12 mouse cellular contexts compared by ENCODE assay signal in the genomic region with DNA sequence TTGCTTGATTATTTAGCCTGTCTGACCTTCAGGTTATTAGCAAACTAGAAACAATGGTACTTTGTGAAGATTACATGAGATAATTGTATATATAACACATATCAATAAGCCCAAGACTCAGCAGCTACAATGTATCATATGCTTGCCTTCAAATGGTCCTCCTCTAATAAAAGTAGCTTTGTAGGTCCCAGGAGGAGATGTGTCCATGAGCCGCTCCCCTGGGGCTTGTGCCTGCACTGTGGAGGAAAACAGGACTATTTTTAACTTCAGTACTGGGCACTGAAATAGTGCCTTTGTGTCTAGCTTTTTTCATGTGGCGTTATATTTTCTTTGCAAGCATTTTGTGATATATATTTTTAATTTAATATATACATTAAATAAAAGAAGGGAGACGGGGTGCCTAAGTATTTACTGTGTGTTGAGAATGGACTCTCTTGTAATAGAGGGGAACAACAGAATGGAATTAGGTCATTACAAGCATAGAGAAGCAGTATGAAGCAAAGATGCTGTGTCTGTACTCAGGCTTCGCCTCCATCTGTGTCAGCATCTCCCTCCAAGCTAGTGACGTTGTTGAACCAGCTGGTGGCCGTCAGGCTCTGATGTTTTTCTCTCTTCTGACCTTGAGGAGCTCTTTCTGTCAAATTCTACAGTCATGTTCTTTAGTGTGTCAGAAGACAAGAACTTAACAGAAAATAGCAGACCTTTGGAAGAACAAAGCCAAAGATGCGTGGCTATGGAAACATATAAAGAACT. TPM values are rescaled to one million over a fixed set of nuclear protein-coding genes. Genes with fewer than 3 reads are reported as not detected.
DNase-seq lines count a peak whose midpoint lies in the region; ATAC-seq lines count a peak whose summit lies in the region.
"Had no signal": no experiment of that assay in that cellular context is flagged by ENCODE, and none has a peak within 500 bp of the region (broad histone marks: within the 10 kb centered on the region; RNA-seq: fewer than 3 reads in every experiment).

No protein-coding gene starts in this region.

- peaks cover 3% of the 10 kb centered on the region; the same call in 1 of the 2 replicates for H3K27me3 ChIP-seq in forebrain, embryonic 14.5 days (replicated peaks; ENCODE audit: control insufficient read depth, insufficient read depth, low read length)
- no peaks in the 10 kb centered on the region for H3K27me3 ChIP-seq in forebrain, embryonic 10.5 days (ENCODE audit: poor library complexity, severe bottlenecking)
- no peaks in the 10 kb centered on the region for H3K27me3 ChIP-seq in limb, embryonic 10.5 days (ENCODE audit: low read depth, poor library complexity, severe bottlenecking)
- H3K27me3 ChIP-seq in forebrain, embryonic 15.5 days: no peaks in the 10 kb centered on the region
- H3K27me3 ChIP-seq: embryonic facial prominence, embryonic 15.5 days; neural tube, embryonic 12.5 days had no signal

- H3K4me1 ChIP-seq in forebrain, embryonic 14.5 days (ENCODE audit: control insufficient read depth, insufficient read depth, low read length): no peaks in the 10 kb centered on the region
- H3K4me1 ChIP-seq in forebrain, embryonic 10.5 days: no peaks in the 10 kb centered on the region
- H3K4me1 ChIP-seq in limb, embryonic 10.5 days: no peaks in the 10 kb centered on the region
- H3K4me1 ChIP-seq in forebrain, embryonic 15.5 days: no peaks in the 10 kb centered on the region
- H3K4me1 ChIP-seq: embryonic facial prominence, embryonic 15.5 days; neural tube, embryonic 12.5 days had no signal

- no peak overlapping the region for H3K4me2 ChIP-seq in forebrain, embryonic 14.5 days (ENCODE audit: low read length)
- H3K4me2 ChIP-seq in forebrain, embryonic 15.5 days (replicated peaks): no peak overlapping the region
- H3K4me2 ChIP-seq: embryonic facial prominence, embryonic 15.5 days; neural tube, embryonic 12.5 days had no signal

- DNase-seq in forebrain, embryonic 14.5 days (ENCODE audit: low spot score): peak; percentile 16
- no peak for DNase-seq in forebrain, embryonic 10.5 days (ENCODE audit: extremely low spot score, low spot score)
- DNase-seq in layer of hippocampus, adult 18-20 months (ENCODE audit: low spot score in 2 of 2): peak; percentile 30 to 69
- DNase-seq in layer of hippocampus, adult 9-10 months (ENCODE audit: low spot score): no peak
- peak; percentile 38 to 40 for DNase-seq in cerebellum, postnatal 10 days
- DNase-seq in lung, postnatal 14 days: peak; percentile 55
- no peak for DNase-seq in limb, embryonic 10.5 days (ENCODE audit: low spot score)
- DNase-seq: thymus, adult 2 months had no signal

- no peak for ATAC-seq in forebrain, embryonic 14.5 days
- no peak for ATAC-seq in forebrain, embryonic 15.5 days (replicated peaks)
- ATAC-seq: inflammation-experienced regulatory T-cells, adult 6 months had no signal

- no peaks in the 10 kb centered on the region for H3K36me3 ChIP-seq in forebrain, embryonic 14.5 days (ENCODE audit: control insufficient read depth, insufficient read depth, low read length)
- H3K36me3 ChIP-seq in forebrain, embryonic 10.5 days (replicated peaks): no peaks in the 10 kb centered on the region
- H3K36me3 ChIP-seq in limb, embryonic 10.5 days: no peaks in the 10 kb centered on the region
- H3K36me3 ChIP-seq in forebrain, embryonic 15.5 days: no peaks in the 10 kb centered on the region
- H3K36me3 ChIP-seq: embryonic facial prominence, embryonic 15.5 days; neural tube, embryonic 12.5 days had no signal

- no peaks in the 10 kb centered on the region for H3K9me3 ChIP-seq in forebrain, embryonic 14.5 days (replicated peaks; ENCODE audit: control insufficient read depth, low read length)
- H3K9me3 ChIP-seq in forebrain, embryonic 10.5 days: no peaks in the 10 kb centered on the region; the same call in 1 of the 2 replicates
- no peaks in the 10 kb centered on the region for H3K9me3 ChIP-seq in limb, embryonic 10.5 days (replicated peaks)
- H3K9me3 ChIP-seq in forebrain, embryonic 15.5 days: no peaks in the 10 kb centered on the region
- H3K9me3 ChIP-seq: embryonic facial prominence, embryonic 15.5 days; neural tube, embryonic 12.5 days had no signal

- H3K4me3 ChIP-seq in forebrain, embryonic 14.5 days (ENCODE audit: low read depth, low read length): no peak overlapping the region
- H3K4me3 ChIP-seq in forebrain, embryonic 10.5 days: no peak overlapping the region
- no peak overlapping the region for H3K4me3 ChIP-seq in limb, embryonic 10.5 days
- no peak overlapping the region for H3K4me3 ChIP-seq in forebrain, embryonic 15.5 days
- H3K4me3 ChIP-seq: embryonic facial prominence, embryonic 15.5 days; neural tube, embryonic 12.5 days had no signal

- H3K9ac ChIP-seq in forebrain, embryonic 14.5 days (ENCODE audit: low read length): no peak overlapping the region
- H3K9ac ChIP-seq in forebrain, embryonic 15.5 days (replicated peaks): no peak overlapping the region
- H3K9ac ChIP-seq: embryonic facial prominence, embryonic 15.5 days; neural tube, embryonic 12.5 days had no signal

- H3K27ac ChIP-seq in forebrain, embryonic 14.5 days (ENCODE audit: low read depth, low read length): no peak overlapping the region
- no peak overlapping the region for H3K27ac ChIP-seq in forebrain, embryonic 10.5 days
- no peak overlapping the region for H3K27ac ChIP-seq in limb, embryonic 10.5 days
- H3K27ac ChIP-seq in forebrain, embryonic 15.5 days (replicated peaks): no peak overlapping the region
- H3K27ac ChIP-seq: embryonic facial prominence, embryonic 15.5 days; neural tube, embryonic 12.5 days had no signal

- WGBS in forebrain, embryonic 14.5 days: 67% methylated on average over 7 of the region's 7 CpGs
- WGBS in forebrain, embryonic 10.5 days: 82% methylated on average over 7 of the region's 7 CpGs
- WGBS in limb, embryonic 10.5 days: 80% methylated on average over 7 of the region's 7 CpGs
- 69% methylated on average over 7 of the region's 7 CpGs for WGBS in forebrain, embryonic 15.5 days

RNA-seq across cellular contexts. Expression of gene Ndufb3, which starts 36.0 kb away (rescaled TPM):
- polyA plus RNA-seq in forebrain, embryonic 14.5 days (2014; fragmentation: Nextera tagmentation; extraction: Ambion mirVana): 175 and 197 TPM in 2 replicates
- 135 and 138 TPM in 2 replicates for polyA plus RNA-seq in forebrain, embryonic 10.5 days (2016; fragmentation: Nextera tagmentation; extraction: Ambion mirVana)
- total RNA-seq in layer of hippocampus, adult 18-20 months (2021): 100 to 1,000 TPM; 117 to 121 TPM
- 140 and 144 TPM in 2 replicates for polyA plus RNA-seq in limb, embryonic 10.5 days (2016; fragmentation: Nextera tagmentation; extraction: Ambion mirVana)
- 168 and 183 TPM in 2 replicates for polyA plus RNA-seq in forebrain, embryonic 15.5 days (2015; fragmentation: Nextera tagmentation; extraction: Ambion mirVana)

RNA-seq across cellular contexts. Expression of gene Fam126b, which starts 36.0 kb away (rescaled TPM):
- polyA plus RNA-seq in forebrain, embryonic 14.5 days (2014; fragmentation: Nextera tagmentation; extraction: Ambion mirVana): 10.5 and 14.4 TPM in 2 replicates
- polyA plus RNA-seq in forebrain, embryonic 10.5 days (2016; fragmentation: Nextera tagmentation; extraction: Ambion mirVana): 4.1 and 6.4 TPM in 2 replicates
- total RNA-seq in layer of hippocampus, adult 18-20 months (2021): 100 to 1,000 TPM; 132 to 154 TPM
- 4.8 and 6.0 TPM in 2 replicates for polyA plus RNA-seq in limb, embryonic 10.5 days (2016; fragmentation: Nextera tagmentation; extraction: Ambion mirVana)
- 13.2 and 13.7 TPM in 2 replicates for polyA plus RNA-seq in forebrain, embryonic 15.5 days (2015; fragmentation: Nextera tagmentation; extraction: Ambion mirVana)

Comparison
In these comparisons a context has a peak if more than half of its experiments do, and no peak if none do; other contexts are left out.
1. DNase-seq: peak in forebrain, embryonic 14.5 days (single experiment), layer of hippocampus, adult 18-20 months (2 of 2), cerebellum, postnatal 10 days (2 of 2) and lung, postnatal 14 days (single experiment); none in forebrain, embryonic 10.5 days (single experiment), layer of hippocampus, adult 9-10 months (single experiment) and limb, embryonic 10.5 days (single experiment).